Mouse (Mus musculus): Measurements from ENCODE around the gene Ceacam16.

GRCm38 (mm10) chr7:19831837-19832236 is 29.3 kb downstream of the Ceacam16 start:
- TF ChIP-seq HCFC1 (IDR thresholded peaks at IDR 0.05; ENCODE audit: borderline replicate concordance, insufficient read depth, low read length) (no peak), ZNF384 (IDR thresholded peaks at IDR 0.05; ENCODE audit: low read depth, low read length) (no peak), ZC3H11A (IDR thresholded peaks at IDR 0.05; ENCODE audit: borderline replicate concordance, low read depth, low read length) (no peak), MAFK (IDR thresholded peaks at IDR 0.05; ENCODE audit: insufficient read depth, low read depth, low read length) (no peak)

Measured in ES-E14 (cell line).